Mouse (Mus musculus) urinary bladder, postnatal 10 days (tissue): ENCODE measurements around the gene Sh3yl1.
A peak's percentile ranks its signal among the peaks of the same experiment; 100 is the strongest.

Experiments used
- DNase-seq: peaks from one replicate; pipeline ENCODE4 v3.0.0; 2022; ENCODE audit warnings: low spot score

The Sh3yl1 gene

GRCm38 (mm10) chr12:30944197-30944596 lies 32.7 kb downstream of the Sh3yl1 start:
- no peak for DNase-seq

GRCm38 (mm10) chr12:30970700-30971099 lies 59.2 kb downstream of the Sh3yl1 start:
- no peak for DNase-seq

GRCm38 (mm10) chr12:31003795-31004194 lies 92.3 kb downstream of the Sh3yl1 start:
- DNase-seq, result no peak

GRCm38 (mm10) chr12:31005010-31005409 lies 93.5 kb downstream of the Sh3yl1 start:
- DNase-seq, result peak; percentile 32

GRCm38 (mm10) chr12:31008171-31008570 lies 96.7 kb downstream of the Sh3yl1 start:
- DNase-seq, result no peak
